Mouse (Mus musculus) forebrain, embryonic 16.5 days (tissue): ENCODE measurements at regions not wholly inside any gene's neighbourhood (a gene's known extent, or its start where the extent isn't known, plus 50 kb on each side); places are given as distances from the start of the nearest gene placed in this dataset.

ENCODE experiments used
- ATAC-seq: fragments of 200-750 bp; cut with Nextera tagmentation; 2 replicates; pipeline ENCODE4 v1.8.0; 2017; ENCODE audit warnings: mild to moderate bottlenecking, moderate library complexity
- H3K27ac ChIP-seq: fragments of 300-500 bp; sonication (generic); 2 replicates; pipeline ENCODE4 v1.5.1; 2014; ENCODE audit warnings: low read length, control low read depth
- H3K27me3 ChIP-seq: fragments of 300-500 bp; sonication (generic); replicated peaks from 2 replicates; pipeline ENCODE4 v1.6.1; 2014; ENCODE audit warnings: low read length; ENCODE audit not compliant: control insufficient read depth, insufficient read depth
- H3K36me3 ChIP-seq: fragments of 300-500 bp; sonication (generic); 2 replicates; pipeline ENCODE4 v1.6.1; 2014; ENCODE audit not compliant: control insufficient read depth, insufficient read depth
- H3K4me1 ChIP-seq: fragments of 300-500 bp; sonication (generic); replicated peaks from 2 replicates; pipeline ENCODE4 v1.6.1; 2014; ENCODE audit warnings: low read length; ENCODE audit not compliant: control insufficient read depth, insufficient read depth
- H3K4me2 ChIP-seq: fragments of 300-500 bp; sonication (generic); 2 replicates; pipeline ENCODE4 v1.6.1; 2014; ENCODE audit warnings: mild to moderate bottlenecking, low read length, control low read depth
- H3K4me3 ChIP-seq: fragments of 300-500 bp; sonication (generic); replicated peaks from 2 replicates; pipeline ENCODE4 v1.5.1; 2014; ENCODE audit warnings: mild to moderate bottlenecking, low read length, control low read depth
- H3K9ac ChIP-seq: fragments of 300-500 bp; sonication (generic); replicated peaks from 2 replicates; pipeline ENCODE4 v1.6.1; 2014; ENCODE audit warnings: low read depth, low read length, control low read depth
- H3K9me3 ChIP-seq: fragments of 300-500 bp; sonication (generic); 2 replicates; pipeline ENCODE4 v1.6.1; 2016; ENCODE audit warnings: low read length; ENCODE audit not compliant: control insufficient read depth
- WGBS: fragments of 180-500 bp; shearing (Covaris S2); extraction: QIAGEN DNeasy Blood & Tissue Kit; methylation state at CpG from one replicate; pipeline ENCODE4 v1.1.7; 2014; 5-methylcytosine and 5-hydroxymethylcytosine counted together

- no peak overlapping the region for H3K9ac ChIP-seq
- H3K36me3 ChIP-seq: no peaks in the 10 kb centered on the region
- H3K4me2 ChIP-seq: no peak overlapping the region
- H3K27ac ChIP-seq: no peak overlapping the region
- no peaks in the 10 kb centered on the region for H3K4me1 ChIP-seq
- no peak for ATAC-seq
- WGBS: 98% methylated on average over 4 of the region's 4 CpGs
- no peaks in the 10 kb centered on the region for H3K27me3 ChIP-seq
- H3K9me3 ChIP-seq: no peaks in the 10 kb centered on the region
- H3K4me3 ChIP-seq: no peak overlapping the region
Observed at GRCm38 (mm10) chr10:17529851-17530509, 193.0 kb upstream of the Cited2 start.

GRCm38 (mm10) chr10:17531021-17531420 lies 192.0 kb upstream of the Cited2 start:
- Histone ChIP-seq H3K4me2 (no peak overlapping the region), H3K36me3 (no peaks in the 10 kb centered on the region), H3K27ac (no peak overlapping the region), H3K9me3 (no peaks in the 10 kb centered on the region), H3K9ac (no peak overlapping the region), H3K27me3 (no peaks in the 10 kb centered on the region), H3K4me3 (no peak overlapping the region), H3K4me1 (no peaks in the 10 kb centered on the region)
- no peak for ATAC-seq
- WGBS: 80% methylated on average over 3 of the region's 3 CpGs

- no peak overlapping the region for H3K27ac ChIP-seq
- no peaks in the 10 kb centered on the region for H3K9me3 ChIP-seq
- H3K27me3 ChIP-seq: no peaks in the 10 kb centered on the region
- H3K9ac ChIP-seq: no peak overlapping the region
- H3K4me3 ChIP-seq: no peak overlapping the region
- 90% methylated on average over 6 of the region's 6 CpGs for WGBS
- H3K36me3 ChIP-seq: no peaks in the 10 kb centered on the region
- H3K4me2 ChIP-seq: no peak overlapping the region
- ATAC-seq: no peak
- no peaks in the 10 kb centered on the region for H3K4me1 ChIP-seq
Observed at GRCm38 (mm10) chr10:17538944-17539533, 184.0 kb upstream of the Cited2 start.

- no peak overlapping the region for H3K9ac ChIP-seq
- H3K4me2 ChIP-seq: no peak overlapping the region
- ATAC-seq: no peak
- no peaks in the 10 kb centered on the region for H3K27me3 ChIP-seq
- WGBS: 76% methylated on average over 6 of the region's 6 CpGs
- H3K27ac ChIP-seq: no peak overlapping the region
- H3K4me1 ChIP-seq: no peaks in the 10 kb centered on the region
- H3K4me3 ChIP-seq: no peak overlapping the region
- H3K36me3 ChIP-seq: no peaks in the 10 kb centered on the region
- no peaks in the 10 kb centered on the region for H3K9me3 ChIP-seq
Observed at GRCm38 (mm10) chr10:17540404-17541375, 182.3 kb upstream of the Cited2 start.

GRCm38 (mm10) chr10:17542104-17542846 lies 180.7 kb upstream of the Cited2 start:
- Histone ChIP-seq H3K9ac (no peak overlapping the region), H3K27me3 (no peaks in the 10 kb centered on the region), H3K4me2 (no peak overlapping the region), H3K36me3 (no peaks in the 10 kb centered on the region), H3K4me3 (no peak overlapping the region), H3K27ac (no peak overlapping the region), H3K9me3 (no peaks in the 10 kb centered on the region), H3K4me1 (no peaks in the 10 kb centered on the region)
- no peak for ATAC-seq
- 75% methylated on average over 8 of the region's 8 CpGs for WGBS

- Histone ChIP-seq H3K27me3 (no peaks in the 10 kb centered on the region), H3K4me3 (no peak overlapping the region), H3K9me3 (no peaks in the 10 kb centered on the region), H3K9ac (no peak overlapping the region), H3K4me2 (no peak overlapping the region), H3K36me3 (no peaks in the 10 kb centered on the region), H3K4me1 (no peaks in the 10 kb centered on the region), H3K27ac (no peak overlapping the region)
- ATAC-seq: no peak
- 88% methylated on average over 5 of the region's 5 CpGs for WGBS
Observed at GRCm38 (mm10) chr10:17542847-17543421, 180.1 kb upstream of the Cited2 start.

- H3K9me3 ChIP-seq: no peaks in the 10 kb centered on the region
- H3K36me3 ChIP-seq: no peaks in the 10 kb centered on the region
- no peak overlapping the region for H3K9ac ChIP-seq
- no peak overlapping the region for H3K27ac ChIP-seq
- H3K4me2 ChIP-seq: no peak overlapping the region
- no peak overlapping the region for H3K4me3 ChIP-seq
- ATAC-seq: no peak
- no peaks in the 10 kb centered on the region for H3K4me1 ChIP-seq
- H3K27me3 ChIP-seq: no peaks in the 10 kb centered on the region
Observed at GRCm38 (mm10) chr10:17545291-17545690, 177.7 kb upstream of the Cited2 start.

- no peak overlapping the region for H3K4me3 ChIP-seq
- no peak overlapping the region for H3K27ac ChIP-seq
- no peaks in the 10 kb centered on the region for H3K36me3 ChIP-seq
- no peaks in the 10 kb centered on the region for H3K9me3 ChIP-seq
- WGBS: 89% methylated on average over 3 of the region's 3 CpGs
- no peak overlapping the region for H3K9ac ChIP-seq
- H3K27me3 ChIP-seq: no peaks in the 10 kb centered on the region
- ATAC-seq: no peak
- H3K4me2 ChIP-seq: no peak overlapping the region
- no peaks in the 10 kb centered on the region for H3K4me1 ChIP-seq
Observed at GRCm38 (mm10) chr10:17547986-17548385, 175.0 kb upstream of the Cited2 start.
